Mouse (Mus musculus): ENCODE results near the gene Smarcd2. TPM values are rescaled to one million over a fixed set of nuclear protein-coding genes. Genes with fewer than 3 reads are reported as not detected.

Smarcd2 gene
- polyA plus RNA-seq (2017; shearing (Covaris generic)): 141 TPM

GRCm38 (mm10) chr11:106272644-106273310 is at the start of gene Smarcd2:
TSS of gene Smarcd2 (minus strand) at chr11:106272972.

DNA sequence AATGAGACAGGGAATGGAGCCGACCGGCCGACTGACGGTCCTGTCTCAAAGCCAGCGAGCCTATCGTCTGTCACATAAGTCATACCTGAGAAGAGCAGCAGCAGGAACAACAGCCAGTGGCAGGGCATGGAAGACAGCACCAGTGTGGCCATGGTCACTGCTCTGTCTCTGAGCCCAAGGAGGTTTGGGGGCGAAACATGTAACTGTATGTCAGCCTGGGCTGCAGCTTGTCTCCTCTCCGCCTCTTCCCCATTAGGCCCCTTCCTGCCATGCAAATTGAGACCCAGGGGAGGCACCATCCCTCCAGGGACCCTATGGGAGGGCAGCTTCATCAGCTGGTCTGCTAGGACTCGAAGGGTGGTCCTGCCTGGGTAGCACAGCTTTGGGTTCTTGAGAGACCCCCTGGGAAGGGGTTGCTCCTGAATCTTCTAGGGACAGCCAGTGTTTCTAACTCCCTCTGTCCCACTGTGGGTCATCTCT is 41.6 kb upstream of the Smarcd2 start, which contains the start of gene Cd79b:
Gene Cd79b, minus strand, starts transcription at position 430 of the 480 bp plus-strand sequence.

GRCm38 (mm10) chr11:106301765-106302164 is 29.0 kb upstream of the Smarcd2 start, which contains the start of gene Gh:
TSS of gene Gh (minus strand) at chr11:106301865.

GRCm38 (mm10) chr11:106276454-106276853 is 3.7 kb upstream of the Smarcd2 start, which contains the start of gene Tcam1:
TSS of gene Tcam1 (plus strand) at chr11:106276672.

DNA sequence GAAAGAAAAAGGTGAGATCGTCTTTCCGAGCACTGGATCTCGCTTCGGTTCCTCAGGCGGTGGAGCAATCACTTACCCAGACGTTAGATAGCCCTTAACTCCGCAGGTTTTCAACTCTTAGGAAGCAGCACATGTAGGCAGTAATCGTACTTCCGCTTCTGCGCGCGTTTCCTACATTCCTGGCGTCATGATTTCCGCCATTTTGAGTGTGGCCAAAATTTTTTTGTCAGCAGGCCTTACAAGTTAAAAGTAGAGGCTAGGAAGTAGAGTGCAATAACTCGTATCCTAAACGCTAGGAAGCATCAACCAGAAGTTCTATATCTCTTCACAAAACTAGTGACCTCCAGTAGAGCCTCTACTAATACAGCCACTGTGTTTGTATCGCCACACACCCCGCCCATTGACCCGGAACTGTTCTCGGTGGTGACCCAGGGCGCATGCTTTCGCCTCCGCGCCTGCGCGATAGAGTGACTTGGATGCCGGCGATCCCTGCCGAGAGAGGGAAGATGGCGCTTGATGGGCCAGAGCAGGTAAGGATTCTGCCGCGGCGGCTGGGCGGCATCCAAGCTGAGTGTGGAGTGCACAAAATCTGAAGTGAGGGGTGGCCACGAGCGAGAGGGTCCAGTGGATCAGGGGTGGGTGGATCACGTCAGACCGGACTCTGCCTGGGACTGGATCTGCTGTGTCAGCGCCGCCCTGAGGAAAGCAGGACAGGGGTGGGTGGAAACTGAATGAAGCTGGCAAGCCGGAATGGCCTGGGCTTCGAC is 16.9 kb downstream of the Smarcd2 start, which contains the start of the genes Ftsj3 and Psmc5:
Gene Ftsj3, minus strand, starts transcription at position 395 of the 767 bp plus-strand sequence.
Gene Psmc5, plus strand, starts transcription at position 470 of the 767 bp plus-strand sequence.

DNA sequence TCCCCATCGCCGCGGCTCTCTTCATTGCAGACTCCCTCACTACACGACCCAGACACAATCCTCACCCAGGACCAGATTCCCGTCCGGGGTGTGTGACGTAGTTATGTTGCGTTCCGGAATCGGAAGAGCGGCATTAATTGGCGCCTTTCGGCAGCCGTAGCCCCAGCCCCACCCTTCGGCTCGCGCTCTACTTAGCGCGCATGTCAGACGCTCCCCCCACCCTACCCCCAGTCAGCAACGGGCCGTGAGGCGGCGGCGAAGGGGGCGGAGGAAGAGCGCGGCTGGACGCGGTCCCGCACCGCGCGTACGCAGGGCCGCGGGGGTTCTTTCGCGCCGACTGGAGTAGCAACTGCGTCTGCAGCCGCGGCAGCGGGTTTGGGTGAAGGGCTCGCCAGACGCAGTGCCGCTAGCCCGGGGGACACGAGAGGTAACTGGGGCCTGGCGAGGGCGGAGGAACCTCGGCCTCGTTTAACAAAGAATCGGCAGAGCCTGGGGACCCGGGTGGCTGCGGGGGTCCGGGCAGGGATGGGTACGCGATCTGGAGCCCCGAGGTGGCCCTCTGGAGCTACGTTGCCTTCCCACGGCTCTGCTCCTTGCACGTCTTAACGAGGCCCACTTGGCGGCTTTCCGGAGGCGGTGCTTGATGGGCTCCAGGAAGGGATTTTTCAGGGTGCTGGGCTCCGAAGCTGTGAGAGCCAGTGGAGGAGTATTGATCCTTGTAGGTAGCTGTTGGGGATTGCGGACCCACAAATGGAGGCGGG is 55.9 kb downstream of the Smarcd2 start, which contains the start of gene Ddx42:
Gene Ddx42, plus strand, starts transcription at position 197 of the 761 bp plus-strand sequence.

GRCm38 (mm10) chr11:106215927-106216729 is 56.6 kb downstream of the Smarcd2 start, which contains the start of gene Ccdc47:
TSS of gene Ccdc47 (minus strand) at chr11:106216344.

Other genes with a start within 250 kb of the Smarcd2 start
- gene Dcaf7, start 236.1 kb downstream of the Smarcd2 start, polyA plus RNA-seq (2017; shearing (Covaris generic)): 101 TPM
- 7.3 TPM for gene Taco1, start 206.9 kb downstream of the Smarcd2 start, polyA plus RNA-seq (2017; shearing (Covaris generic))
- 201 TPM for gene Map3k3, start 188.4 kb downstream of the Smarcd2 start, polyA plus RNA-seq (2017; shearing (Covaris generic))
- gene Gm10840, start 112.1 kb downstream of the Smarcd2 start, polyA plus RNA-seq (2017; shearing (Covaris generic)): 1.7 TPM
- 1,361 TPM for gene Limd2, start 112.1 kb downstream of the Smarcd2 start, polyA plus RNA-seq (2017; shearing (Covaris generic))
- gene Strada, start 70.8 kb downstream of the Smarcd2 start, polyA plus RNA-seq (2017; shearing (Covaris generic)): 26.2 TPM
- 71.3 TPM for gene Ccdc47, start 56.6 kb downstream of the Smarcd2 start, polyA plus RNA-seq (2017; shearing (Covaris generic))
- 124 TPM for gene Ddx42, start 56.0 kb downstream of the Smarcd2 start, polyA plus RNA-seq (2017; shearing (Covaris generic))
- 94.9 TPM for gene Ftsj3, start 16.9 kb downstream of the Smarcd2 start, polyA plus RNA-seq (2017; shearing (Covaris generic))
- 148 TPM for gene Psmc5, start 16.8 kb downstream of the Smarcd2 start, polyA plus RNA-seq (2017; shearing (Covaris generic))
- not detected for gene Tcam1, start 3.7 kb upstream of the Smarcd2 start, polyA plus RNA-seq (2017; shearing (Covaris generic))
- not detected for gene Gh, start 28.9 kb upstream of the Smarcd2 start, polyA plus RNA-seq (2017; shearing (Covaris generic))
- gene Cd79b, start 41.8 kb upstream of the Smarcd2 start, polyA plus RNA-seq (2017; shearing (Covaris generic)): not detected
- gene Scn4a, start 80.3 kb upstream of the Smarcd2 start, polyA plus RNA-seq (2017; shearing (Covaris generic)): not detected
- gene Prr29, start 92.5 kb upstream of the Smarcd2 start, polyA plus RNA-seq (2017; shearing (Covaris generic)): not detected
- 112 TPM for gene Icam2, start 115.1 kb upstream of the Smarcd2 start, polyA plus RNA-seq (2017; shearing (Covaris generic))
- gene Ern1, start 214.9 kb upstream of the Smarcd2 start, polyA plus RNA-seq (2017; shearing (Covaris generic)): 8.2 TPM

All from naive thymus-derived CD4-positive, alpha-beta T cell, adult 5 months (primary cell).